Mouse (Mus musculus) CD4-positive naive resting alpha-beta T cell, adult 76 days (primary cell): ENCODE data around the gene Krtap4-1. TPM values are rescaled to one million over a fixed set of nuclear protein-coding genes. Genes with fewer than 3 reads are reported as not detected.

Experiments used
- total RNA-seq: library from RNA; stranded (reverse); gene quantifications from one replicate; pipeline ENCODE4 v1.2.4, GENCODE M21; 2023

Gene Krtap4-1
- total RNA-seq = not detected

GRCm38 (mm10) chr11:99628138-99628537, at the start of gene Krtap4-1:
Krtap4-1 (minus strand) TSS chr11:99628238.

GRCm38 (mm10) chr11:99665860-99666259, 37.8 kb upstream of the Krtap4-1 start, which contains the start of gene Krtap4-6:
Krtap4-6 (minus strand) TSS chr11:99665960.

GRCm38 (mm10) chr11:99658467-99659010, 30.5 kb upstream of the Krtap4-1 start, which contains the start of gene Gm11563:
Gm11563 (minus strand) TSS chr11:99658960.

GRCm38 (mm10) chr11:99650136-99650535, 22.1 kb upstream of the Krtap4-1 start, which contains the start of gene Gm11555:
Gm11555 (minus strand) TSS chr11:99650236.

GRCm38 (mm10) chr11:99643635-99644139, 15.6 kb upstream of the Krtap4-1 start, which contains the start of gene Krtap4-7:
Krtap4-7 (minus strand) TSS chr11:99644089.

GRCm38 (mm10) chr11:99634653-99635134, 6.7 kb upstream of the Krtap4-1 start, which contains the start of gene Krtap4-2:
Krtap4-2 (minus strand) TSS chr11:99635084.

GRCm38 (mm10) chr11:99620335-99620734, 7.7 kb downstream of the Krtap4-1 start, which contains the start of gene Gm11562:
Gm11562 (minus strand) TSS chr11:99620435.

GRCm38 (mm10) chr11:99614796-99615363, 13.2 kb downstream of the Krtap4-1 start, which contains the start of gene Krtap2-4:
Krtap2-4 (minus strand) TSS chr11:99614846.

GRCm38 (mm10) chr11:99610089-99610488, 17.9 kb downstream of the Krtap4-1 start, which contains the start of gene Gm11937:
Gm11937 (minus strand) TSS chr11:99610189.

GRCm38 (mm10) chr11:99603208-99603607, 24.8 kb downstream of the Krtap4-1 start, which contains the start of gene Gm11938:
Gm11938 (minus strand) TSS chr11:99603308.

GRCm38 (mm10) chr11:99597742-99598141, 30.3 kb downstream of the Krtap4-1 start, which contains the start of gene Krtap9-3:
Krtap9-3 (minus strand) TSS chr11:99598105.

GRCm38 (mm10) chr11:99590981-99591380, 37.1 kb downstream of the Krtap4-1 start, which contains the start of gene Krtap1-3:
Krtap1-3 (minus strand) TSS chr11:99591339.

GRCm38 (mm10) chr11:99583245-99583704, 44.8 kb downstream of the Krtap4-1 start, which contains the start of gene Krtap1-4:
Krtap1-4 (minus strand) TSS chr11:99583654.

GRCm38 (mm10) chr11:99580636-99581035, 47.4 kb downstream of the Krtap4-1 start, which contains the start of gene Krtap1-5:
Krtap1-5 (minus strand) TSS chr11:99581016.

Other genes with a start within 250 kb of the Krtap4-1 start
- 4.6 TPM for gene Krt10, start 238.9 kb downstream of the Krtap4-1 start, total RNA-seq
- gene Krt12, start 206.0 kb downstream of the Krtap4-1 start, total RNA-seq = not detected
- gene Krt20, start 190.1 kb downstream of the Krtap4-1 start, total RNA-seq = not detected
- not detected for gene Krt23, start 135.1 kb downstream of the Krtap4-1 start, total RNA-seq
- not detected for gene Krt39, start 106.9 kb downstream of the Krtap4-1 start, total RNA-seq
- gene Krt40, start 85.1 kb downstream of the Krtap4-1 start, total RNA-seq = not detected
- gene Krtap3-3, start 77.4 kb downstream of the Krtap4-1 start, total RNA-seq = not detected
- not detected for gene Krtap3-2, start 71.4 kb downstream of the Krtap4-1 start, total RNA-seq
- gene Gm11939, start 68.8 kb downstream of the Krtap4-1 start, total RNA-seq = not detected
- not detected for gene Krtap3-1, start 61.6 kb downstream of the Krtap4-1 start, total RNA-seq
- gene Krtap1-5, start 47.2 kb downstream of the Krtap4-1 start, total RNA-seq = not detected
- gene Krtap1-4, start 44.6 kb downstream of the Krtap4-1 start, total RNA-seq = not detected
- not detected for gene Krtap1-3, start 36.9 kb downstream of the Krtap4-1 start, total RNA-seq
- not detected for gene Krtap9-3, start 30.1 kb downstream of the Krtap4-1 start, total RNA-seq
- gene Gm11938, start 24.9 kb downstream of the Krtap4-1 start, total RNA-seq = not detected
- gene Gm11937, start 18.0 kb downstream of the Krtap4-1 start, total RNA-seq = not detected
- gene Krtap2-4, start 13.4 kb downstream of the Krtap4-1 start, total RNA-seq = not detected
- not detected for gene Gm11562, start 7.8 kb downstream of the Krtap4-1 start, total RNA-seq
- not detected for gene Krtap4-2, start 6.8 kb upstream of the Krtap4-1 start, total RNA-seq
- not detected for gene Krtap4-7, start 15.9 kb upstream of the Krtap4-1 start, total RNA-seq
- gene Gm11555, start 22.0 kb upstream of the Krtap4-1 start, total RNA-seq = not detected
- not detected for gene Gm11563, start 30.7 kb upstream of the Krtap4-1 start, total RNA-seq
- gene Krtap4-6, start 37.7 kb upstream of the Krtap4-1 start, total RNA-seq = not detected
- gene Gm14190, start 62.5 kb upstream of the Krtap4-1 start, total RNA-seq = not detected
- not detected for gene Gm14180, start 106.1 kb upstream of the Krtap4-1 start, total RNA-seq
- gene Gm11595, start 144.7 kb upstream of the Krtap4-1 start, total RNA-seq = not detected
- not detected for gene Krtap4-8, start 152.5 kb upstream of the Krtap4-1 start, total RNA-seq
- gene Krtap4-9, start 157.0 kb upstream of the Krtap4-1 start, total RNA-seq = not detected
- not detected for gene Gm11596, start 165.2 kb upstream of the Krtap4-1 start, total RNA-seq
- not detected for gene Gm11569, start 170.7 kb upstream of the Krtap4-1 start, total RNA-seq
- gene Gm11554, start 176.2 kb upstream of the Krtap4-1 start, total RNA-seq = not detected
- not detected for gene Krtap4-13, start 181.7 kb upstream of the Krtap4-1 start, total RNA-seq
- not detected for gene Gm11564, start 187.4 kb upstream of the Krtap4-1 start, total RNA-seq
- not detected for gene 2300003K06Rik, start 209.8 kb upstream of the Krtap4-1 start, total RNA-seq
- not detected for gene Krtap4-16, start 223.4 kb upstream of the Krtap4-1 start, total RNA-seq
- not detected for gene Gm11568, start 229.7 kb upstream of the Krtap4-1 start, total RNA-seq
- gene Gm11559, start 236.2 kb upstream of the Krtap4-1 start, total RNA-seq = not detected
- gene Krtap9-1, start 245.2 kb upstream of the Krtap4-1 start, total RNA-seq = not detected